ENCODE assay signal across 9 mouse cellular contexts in the genomic region with DNA sequence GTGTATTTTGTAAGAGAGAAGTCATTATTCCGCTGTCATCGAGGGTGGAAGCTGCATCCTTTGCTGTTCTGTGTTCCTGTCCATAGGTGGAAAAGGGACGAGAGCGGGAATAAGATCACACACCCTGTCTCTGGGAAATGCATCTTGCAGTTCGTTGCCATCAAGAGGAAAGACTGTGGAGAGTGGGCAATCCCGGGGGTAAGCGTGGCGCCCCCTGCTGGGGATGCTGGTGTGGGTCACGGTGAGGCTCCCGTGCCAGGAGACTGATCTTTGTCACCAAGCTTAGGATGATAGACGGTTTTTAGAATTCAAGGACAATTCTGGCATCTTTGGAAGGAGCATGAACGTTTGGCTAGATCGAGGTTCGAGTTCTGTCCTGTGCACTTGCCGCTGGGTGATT. TPM values are rescaled to one million over a fixed set of nuclear protein-coding genes. Genes with fewer than 3 reads are reported as not detected.
DNase-seq lines count a peak whose midpoint lies in the region; ATAC-seq and TF ChIP-seq lines count a peak whose summit lies in the region.
"Had no signal": no experiment of that assay in that cellular context is flagged by ENCODE, and none has a peak within 500 bp of the region (broad histone marks: within the 10 kb centered on the region; RNA-seq: fewer than 3 reads in every experiment).

No protein-coding gene starts in this region.

- H3K4me1 ChIP-seq in forebrain, embryonic 11.5 days (replicated peaks; ENCODE audit: control insufficient read depth, insufficient read depth, low read length): no peaks in the 10 kb centered on the region
- no peaks in the 10 kb centered on the region for H3K4me1 ChIP-seq in forebrain, embryonic 10.5 days
- no peaks in the 10 kb centered on the region for H3K4me1 ChIP-seq in midbrain, embryonic 10.5 days
- H3K4me1 ChIP-seq in midbrain, embryonic 16.5 days (ENCODE audit: control insufficient read depth, insufficient read depth, low read length): no peaks in the 10 kb centered on the region
- no peaks in the 10 kb centered on the region for H3K4me1 ChIP-seq in bone marrow macrophage, adult 2 months (ENCODE audit: control insufficient read depth, insufficient read depth, low read length)
- H3K4me1 ChIP-seq: heart, embryonic 13.5 days had no signal

- no peaks in the 10 kb centered on the region for H3K9me3 ChIP-seq in forebrain, embryonic 11.5 days (ENCODE audit: control insufficient read depth, low read length)
- H3K9me3 ChIP-seq in forebrain, embryonic 10.5 days: no peaks in the 10 kb centered on the region
- no peaks in the 10 kb centered on the region for H3K9me3 ChIP-seq in midbrain, embryonic 10.5 days (replicated peaks)
- H3K9me3 ChIP-seq in midbrain, embryonic 16.5 days (replicated peaks; ENCODE audit: control insufficient read depth, low read length, poor library complexity, severe bottlenecking): no peaks in the 10 kb centered on the region
- H3K9me3 ChIP-seq: heart, embryonic 13.5 days had no signal

- H3K27me3 ChIP-seq in forebrain, embryonic 11.5 days (ENCODE audit: control insufficient read depth, insufficient read depth, low read length): no peaks in the 10 kb centered on the region
- H3K27me3 ChIP-seq in forebrain, embryonic 10.5 days (ENCODE audit: poor library complexity, severe bottlenecking): no peaks in the 10 kb centered on the region
- H3K27me3 ChIP-seq in midbrain, embryonic 10.5 days (ENCODE audit: low read depth, poor library complexity, severe bottlenecking): no peaks in the 10 kb centered on the region
- no peaks in the 10 kb centered on the region for H3K27me3 ChIP-seq in midbrain, embryonic 16.5 days (ENCODE audit: control insufficient read depth, insufficient read depth, low read depth, low read length)
- H3K27me3 ChIP-seq: heart, embryonic 13.5 days had no signal

- no peak overlapping the region for H3K27ac ChIP-seq in forebrain, embryonic 11.5 days (ENCODE audit: low read depth, low read length)
- no peak overlapping the region for H3K27ac ChIP-seq in forebrain, embryonic 10.5 days
- no peak overlapping the region for H3K27ac ChIP-seq in midbrain, embryonic 10.5 days (replicated peaks)
- H3K27ac ChIP-seq in midbrain, embryonic 16.5 days (ENCODE audit: low read length): no peak overlapping the region
- no peak overlapping the region for H3K27ac ChIP-seq in bone marrow macrophage, adult 2 months (ENCODE audit: insufficient read depth, low read depth, low read length)
- H3K27ac ChIP-seq: heart, embryonic 13.5 days had no signal

- H3K4me3 ChIP-seq in forebrain, embryonic 11.5 days (ENCODE audit: low read depth, low read length): no peak overlapping the region
- H3K4me3 ChIP-seq in forebrain, embryonic 10.5 days: no peak overlapping the region
- H3K4me3 ChIP-seq in midbrain, embryonic 10.5 days: no peak overlapping the region
- no peak overlapping the region for H3K4me3 ChIP-seq in midbrain, embryonic 16.5 days (ENCODE audit: low read depth, low read length)
- H3K4me3 ChIP-seq in bone marrow macrophage, adult 2 months (ENCODE audit: insufficient read depth, low read length): no peak overlapping the region
- H3K4me3 ChIP-seq: heart, embryonic 13.5 days had no signal

- H3K4me2 ChIP-seq in forebrain, embryonic 11.5 days (ENCODE audit: low read depth, low read length, severe bottlenecking): no peak overlapping the region
- no peak overlapping the region for H3K4me2 ChIP-seq in midbrain, embryonic 16.5 days (ENCODE audit: low read length)
- H3K4me2 ChIP-seq: heart, embryonic 13.5 days had no signal

- ATAC-seq in forebrain, embryonic 11.5 days (replicated peaks; ENCODE audit: low FRiP score): no peak
- ATAC-seq in midbrain, embryonic 16.5 days: no peak
- ATAC-seq in neutrophil, adult 5-6 weeks (ENCODE audit: extremely low read depth, insufficient number of reproducible peaks, low FRiP score, poor library complexity, severe bottlenecking): peak; percentile 63; the same call in 1 of the 2 replicates
- no peak for ATAC-seq in activated CD4-positive, CD25-positive, alpha-beta regulatory T cell, adult 4 months

- TF ChIP-seq POLR2A in bone marrow macrophage, adult 2 months (IDR thresholded peaks at IDR 0.05; ENCODE audit: borderline replicate concordance, low read depth, low read length): no peak

- peak; percentile 70 for DNase-seq in forebrain, embryonic 11.5 days (ENCODE audit: low spot score)
- DNase-seq in forebrain, embryonic 10.5 days (ENCODE audit: extremely low spot score, low spot score): no peak
- DNase-seq in midbrain, embryonic 10.5 days (ENCODE audit: low spot score): peak; percentile 52
- DNase-seq in induced T-regulatory cell, adult 2 months (ENCODE audit: low read depth): peak; percentile 54

- H3K9ac ChIP-seq in forebrain, embryonic 11.5 days (ENCODE audit: low read length): no peak overlapping the region
- no peak overlapping the region for H3K9ac ChIP-seq in midbrain, embryonic 16.5 days (ENCODE audit: low read depth, low read length)
- H3K9ac ChIP-seq: heart, embryonic 13.5 days had no signal

- peaks cover 2% of the 10 kb centered on the region; the same call in 1 of the 2 replicates for H3K36me3 ChIP-seq in forebrain, embryonic 11.5 days (ENCODE audit: control insufficient read depth, insufficient read depth, low read length)
- peaks cover 61% of the 10 kb centered on the region for H3K36me3 ChIP-seq in forebrain, embryonic 10.5 days (replicated peaks)
- H3K36me3 ChIP-seq in midbrain, embryonic 10.5 days: peaks cover 55% of the 10 kb centered on the region
- no peaks in the 10 kb centered on the region; the same call in 1 of the 2 replicates for H3K36me3 ChIP-seq in midbrain, embryonic 16.5 days (ENCODE audit: control insufficient read depth, insufficient read depth, low read length)

- TF ChIP-seq CTCF in bone marrow macrophage, adult 2 months (IDR thresholded peaks at IDR 0.05; ENCODE audit: low read depth, low read length): peak; percentile 81

- WGBS in forebrain, embryonic 11.5 days: 67% methylated on average over 15 of the region's 15 CpGs
- WGBS in forebrain, embryonic 10.5 days: 66% methylated on average over 15 of the region's 15 CpGs
- 64% methylated on average over 15 of the region's 15 CpGs for WGBS in midbrain, embryonic 10.5 days
- 60% methylated on average over 15 of the region's 15 CpGs for WGBS in midbrain, embryonic 16.5 days

RNA-seq across cellular contexts. Expression of a gene that starts 11.9 kb away (rescaled TPM):
- 61.3 and 65.2 TPM in 2 replicates for polyA plus RNA-seq in forebrain, embryonic 11.5 days (2014; fragmentation: Nextera tagmentation; extraction: Ambion mirVana)
- polyA plus RNA-seq in forebrain, embryonic 10.5 days (2016; fragmentation: Nextera tagmentation; extraction: Ambion mirVana): 67.9 TPM in 2 replicates
- 65.7 and 70.2 TPM in 2 replicates for polyA plus RNA-seq in midbrain, embryonic 10.5 days (2016; fragmentation: Nextera tagmentation; extraction: Ambion mirVana)
- polyA plus RNA-seq in midbrain, embryonic 16.5 days (2015; fragmentation: Nextera tagmentation; extraction: Ambion mirVana): 59.3 and 60.6 TPM in 2 replicates
- polyA plus RNA-seq in bone marrow macrophage, adult 2 months (2012; ENCODE audit: insufficient read depth, insufficient read length, missing spikeins): 60.6 and 68.3 TPM in 2 replicates
- total RNA-seq in neutrophil, adult 5-6 weeks (2017): 29.7 and 32.3 TPM in 2 replicates
- polyA plus RNA-seq in activated CD4-positive, CD25-positive, alpha-beta regulatory T cell, adult 4 months (2017; shearing (Covaris generic)): 10 to 100 TPM; 13.6 to 20.8 TPM

RNA-seq across cellular contexts. Expression of a gene that starts 19.4 kb away (rescaled TPM):
- not detected in 2 replicates for polyA plus RNA-seq in forebrain, embryonic 11.5 days (2014; fragmentation: Nextera tagmentation; extraction: Ambion mirVana)
- 0.31 TPM in 1 of 2 replicates, not detected in the other for polyA plus RNA-seq in forebrain, embryonic 10.5 days (2016; fragmentation: Nextera tagmentation; extraction: Ambion mirVana)
- polyA plus RNA-seq in midbrain, embryonic 10.5 days (2016; fragmentation: Nextera tagmentation; extraction: Ambion mirVana): not detected in 2 replicates
- 0.80 TPM in 1 of 2 replicates, not detected in the other for polyA plus RNA-seq in midbrain, embryonic 16.5 days (2015; fragmentation: Nextera tagmentation; extraction: Ambion mirVana)
- polyA plus RNA-seq in bone marrow macrophage, adult 2 months (2012; ENCODE audit: insufficient read depth, insufficient read length, missing spikeins): not detected in 2 replicates
- not detected in 2 replicates for total RNA-seq in neutrophil, adult 5-6 weeks (2017)
- polyA plus RNA-seq in activated CD4-positive, CD25-positive, alpha-beta regulatory T cell, adult 4 months (2017; shearing (Covaris generic)): not detected
- polyA plus RNA-seq: heart, embryonic 13.5 days had no signal

RNA-seq across cellular contexts. Expression of a gene that starts 36.3 kb away (rescaled TPM):
- 0.95 and 0.96 TPM in 2 replicates for polyA plus RNA-seq in forebrain, embryonic 11.5 days (2014; fragmentation: Nextera tagmentation; extraction: Ambion mirVana)
- 1.6 and 2.0 TPM in 2 replicates for polyA plus RNA-seq in forebrain, embryonic 10.5 days (2016; fragmentation: Nextera tagmentation; extraction: Ambion mirVana)
- polyA plus RNA-seq in midbrain, embryonic 10.5 days (2016; fragmentation: Nextera tagmentation; extraction: Ambion mirVana): 1.3 and 1.6 TPM in 2 replicates
- polyA plus RNA-seq in midbrain, embryonic 16.5 days (2015; fragmentation: Nextera tagmentation; extraction: Ambion mirVana): 1.9 and 2.6 TPM in 2 replicates
- polyA plus RNA-seq in bone marrow macrophage, adult 2 months (2012; ENCODE audit: insufficient read depth, insufficient read length, missing spikeins): 204 and 205 TPM in 2 replicates
- total RNA-seq in neutrophil, adult 5-6 weeks (2017): 90.4 and 105 TPM in 2 replicates
- 1 to 10 TPM; 2.9 to 3.9 TPM for polyA plus RNA-seq in activated CD4-positive, CD25-positive, alpha-beta regulatory T cell, adult 4 months (2017; shearing (Covaris generic))

RNA-seq across cellular contexts. Expression of a gene that starts 55.5 kb away (rescaled TPM):
- 23.3 and 24.1 TPM in 2 replicates for polyA plus RNA-seq in forebrain, embryonic 11.5 days (2014; fragmentation: Nextera tagmentation; extraction: Ambion mirVana)
- polyA plus RNA-seq in forebrain, embryonic 10.5 days (2016; fragmentation: Nextera tagmentation; extraction: Ambion mirVana): 13.3 and 13.4 TPM in 2 replicates
- 30.0 and 42.1 TPM in 2 replicates for polyA plus RNA-seq in midbrain, embryonic 10.5 days (2016; fragmentation: Nextera tagmentation; extraction: Ambion mirVana)
- polyA plus RNA-seq in midbrain, embryonic 16.5 days (2015; fragmentation: Nextera tagmentation; extraction: Ambion mirVana): 163 and 240 TPM in 2 replicates
- polyA plus RNA-seq in bone marrow macrophage, adult 2 months (2012; ENCODE audit: insufficient read depth, insufficient read length, missing spikeins): 0.27 TPM in 1 of 2 replicates, not detected in the other
- 0.61 TPM in 1 of 2 replicates, not detected in the other for total RNA-seq in neutrophil, adult 5-6 weeks (2017)
- polyA plus RNA-seq in activated CD4-positive, CD25-positive, alpha-beta regulatory T cell, adult 4 months (2017; shearing (Covaris generic)): not detected

Comparison
In these comparisons a context has a peak if more than half of its experiments do, and no peak if none do; other contexts are left out.
1. RNA of a gene that starts 36.3 kb away (polyA plus RNA-seq): 204 to 205 TPM in bone marrow macrophage, adult 2 months; 2.9 to 3.9 TPM in activated CD4-positive, CD25-positive, alpha-beta regulatory T cell, adult 4 months, 1.9 to 2.6 TPM in midbrain, embryonic 16.5 days, 1.6 to 2.0 TPM in forebrain, embryonic 10.5 days, 1.3 to 1.6 TPM in midbrain, embryonic 10.5 days and 0.95 to 0.96 TPM in forebrain, embryonic 11.5 days; every median in the first group is over 10 times any median in the second.